Mouse (Mus musculus) lung, postnatal 0 days (tissue): ENCODE data around the gene Zfp366.

ENCODE experiments used
- CTCF ChIP-seq: IDR thresholded peaks from 2 replicates; pipeline ENCODE4 v1.5.1; 2016; ENCODE audit warnings: antibody characterized with exemption, mild to moderate bottlenecking
- EP300 ChIP-seq: IDR thresholded peaks from 2 replicates; pipeline ENCODE4 v1.6.1; 2016; ENCODE audit warnings: antibody characterized with exemption, mild to moderate bottlenecking, control low read depth

DNA sequence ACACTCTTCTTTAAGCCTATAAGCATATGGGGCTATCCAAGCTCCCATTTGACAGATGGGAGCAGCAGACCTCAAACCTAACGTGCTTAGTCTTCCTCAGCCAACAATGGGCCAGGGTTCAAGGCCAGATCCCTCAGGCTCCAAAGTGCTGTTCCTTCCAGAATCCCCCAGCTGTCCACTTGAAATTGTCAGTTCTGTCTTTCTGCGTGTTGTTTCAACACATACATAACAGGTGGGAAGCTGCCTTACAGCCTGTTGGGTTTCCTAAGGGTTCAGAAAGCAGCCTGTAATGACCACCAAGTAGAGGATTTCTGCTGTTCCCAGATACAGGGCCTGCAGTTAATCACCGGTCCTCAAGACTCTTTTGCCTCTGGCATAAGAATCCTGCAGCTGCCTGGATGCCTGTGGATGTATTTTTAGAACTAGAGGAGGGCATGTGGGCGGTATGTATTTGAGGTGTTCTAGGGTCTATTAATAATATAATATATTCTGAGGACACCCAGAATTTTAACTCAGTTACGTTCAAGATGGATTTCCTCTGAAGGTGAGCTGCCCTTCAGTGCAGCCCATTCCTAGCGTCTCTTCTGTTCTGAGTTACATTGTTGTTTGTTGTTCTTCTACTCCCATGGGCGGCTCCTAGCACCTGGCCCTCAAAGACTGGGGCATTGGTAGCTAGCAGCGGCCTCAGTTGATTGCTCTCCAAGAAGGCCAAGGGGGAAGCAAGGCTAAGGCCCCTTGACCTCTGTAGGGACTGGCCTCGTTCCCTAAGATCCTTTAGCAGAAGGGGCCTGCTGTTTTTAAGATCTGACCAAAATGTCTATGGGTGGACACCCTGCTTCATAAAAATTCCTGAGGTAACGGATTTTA, 41.0 kb downstream of the Zfp366 start:
- TF ChIP-seq CTCF, result no peak
- TF ChIP-seq EP300, result no peak
